Mouse (Mus musculus) embryonic facial prominence, embryonic 12.5 days (tissue): ENCODE results near the gene Tmem114. TPM values are rescaled to one million over a fixed set of nuclear protein-coding genes. Genes with fewer than 3 reads are reported as not detected.

Experiments
- polyA plus RNA-seq: library from polyadenylated mRNA; unstranded; fragments of >200 nt; fragmentation: Nextera tagmentation; extraction: Ambion mirVana; gene quantifications from 2 replicates; pipeline ENCODE4 v1.2.1, GENCODE M21; 2016

Gene Tmem114
- polyA plus RNA-seq, 1 experiment from 2014 or later: 0.26 TPM

Other genes with a start within 250 kb of the Tmem114 start
- gene Mettl22, start 45.7 kb upstream of the Tmem114 start, polyA plus RNA-seq: 16.2 and 21.4 TPM in 2 replicates
- 35.8 and 37.6 TPM in 2 replicates for gene Abat, start 88.3 kb upstream of the Tmem114 start, polyA plus RNA-seq
- 51.1 and 52.9 TPM in 2 replicates for gene Pmm2, start 212.5 kb upstream of the Tmem114 start, polyA plus RNA-seq
- gene Tmem186, start 212.6 kb upstream of the Tmem114 start, polyA plus RNA-seq: 23.9 and 24.2 TPM in 2 replicates
- 117 and 120 TPM in 2 replicates for gene Carhsp1, start 247.0 kb upstream of the Tmem114 start, polyA plus RNA-seq